Mouse (Mus musculus): ENCODE measurements around the gene Tmem131l. TPM values are rescaled to one million over a fixed set of nuclear protein-coding genes. Genes with fewer than 3 reads are reported as not detected.
"Not testable (repeated sequence)": the region's sequence is repeated elsewhere in the genome, so short reads cannot be mapped to it uniquely, and the experiment has no call there.

Gene Tmem131l
- polyA plus RNA-seq, 1 experiment from 2014 or later = 126 TPM

- no peak for DNase-seq (ENCODE audit: low spot score)
Measured at GRCm38 (mm10) chr3:83915768-83916496, 124.0 kb downstream of the Tmem131l start.

DNA sequence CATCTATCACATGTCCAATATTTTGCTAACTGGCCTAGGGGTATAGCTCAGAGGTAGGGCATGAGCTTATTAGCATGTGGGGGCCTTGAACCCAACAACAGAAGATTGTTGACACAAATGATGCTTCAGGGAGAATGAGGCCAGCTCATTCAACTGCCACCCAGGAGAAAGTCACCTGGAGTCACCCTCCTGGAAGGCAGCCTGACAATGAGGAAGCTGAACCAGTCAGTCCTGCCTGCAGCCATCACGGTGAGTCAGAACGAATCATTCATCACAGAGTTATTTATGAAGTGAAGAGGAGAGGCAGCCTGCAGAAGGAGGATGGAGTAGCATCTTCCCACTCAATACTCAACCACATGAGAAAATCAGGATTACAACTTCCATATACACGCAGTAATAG, 124.9 kb downstream of the Tmem131l start:
- DNase-seq (ENCODE audit: low spot score) = no peak

- DNase-seq (ENCODE audit: low spot score) = no peak
Measured at GRCm38 (mm10) chr3:83910707-83911106, 129.3 kb downstream of the Tmem131l start.

DNA sequence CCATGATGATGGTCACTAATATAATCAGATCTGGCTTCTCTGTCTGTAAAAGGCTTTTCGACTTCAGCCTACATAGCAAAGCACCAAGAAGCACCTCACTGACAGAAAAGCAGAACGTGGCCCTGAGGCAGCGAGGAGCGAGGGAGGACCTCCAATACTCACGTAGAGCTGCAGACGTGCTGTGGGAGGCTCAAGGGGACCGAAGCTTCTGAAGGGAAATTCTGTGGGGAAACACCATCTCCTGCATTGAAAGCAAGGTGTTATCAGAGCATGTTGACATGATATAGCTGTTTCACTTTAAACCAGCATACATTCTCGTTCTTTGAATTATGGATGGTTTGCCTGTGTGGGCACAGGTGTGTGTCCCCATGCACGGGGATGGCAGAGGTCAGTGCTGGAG, 133.8 kb downstream of the Tmem131l start:
- no peak for DNase-seq (ENCODE audit: low spot score)

GRCm38 (mm10) chr3:83905161-83905560, 134.8 kb downstream of the Tmem131l start:
- DNase-seq (ENCODE audit: low spot score) = no peak

DNA sequence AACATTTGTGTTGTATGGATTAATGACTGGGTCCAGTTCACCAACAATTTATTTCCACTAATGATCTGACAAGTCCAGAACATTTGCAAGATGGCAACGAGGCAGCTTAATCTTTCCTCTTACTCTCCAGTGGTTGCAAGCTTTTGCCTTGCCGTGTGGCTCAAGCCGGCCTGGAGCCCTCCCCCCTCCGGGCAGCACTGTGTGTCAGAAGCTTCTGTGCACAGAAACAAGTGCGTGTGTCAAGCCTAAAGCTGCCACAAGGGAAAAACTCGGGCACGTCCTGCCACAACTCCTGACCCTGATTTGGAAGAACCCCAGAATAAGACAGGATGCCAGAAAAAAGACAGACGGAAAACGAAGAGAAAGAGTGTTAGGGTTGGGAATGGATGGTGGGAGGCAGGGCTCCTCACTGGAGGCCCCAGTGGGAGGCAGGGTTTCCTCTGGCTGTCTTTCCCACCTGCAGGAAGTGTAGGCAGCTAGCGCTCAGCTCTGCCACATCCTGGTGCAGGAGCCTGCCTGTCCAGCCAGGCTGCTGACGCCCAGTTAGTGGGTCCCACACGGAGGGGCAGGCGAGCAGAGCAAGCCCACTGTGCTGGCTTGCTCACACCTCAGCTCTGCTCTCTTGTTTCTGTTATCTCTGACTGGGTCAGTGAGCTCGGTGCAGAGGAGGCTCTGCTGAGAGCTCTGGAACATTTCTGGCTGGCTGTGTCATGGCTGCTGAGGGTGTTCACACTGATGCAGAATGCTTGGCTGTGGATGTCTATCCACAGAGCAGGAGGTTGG, 135.6 kb downstream of the Tmem131l start:
- DNase-seq (ENCODE audit: low spot score) = no peak

- DNase-seq (ENCODE audit: low spot score) = no peak
Measured at GRCm38 (mm10) chr3:83902943-83903342, 137.0 kb downstream of the Tmem131l start.

DNA sequence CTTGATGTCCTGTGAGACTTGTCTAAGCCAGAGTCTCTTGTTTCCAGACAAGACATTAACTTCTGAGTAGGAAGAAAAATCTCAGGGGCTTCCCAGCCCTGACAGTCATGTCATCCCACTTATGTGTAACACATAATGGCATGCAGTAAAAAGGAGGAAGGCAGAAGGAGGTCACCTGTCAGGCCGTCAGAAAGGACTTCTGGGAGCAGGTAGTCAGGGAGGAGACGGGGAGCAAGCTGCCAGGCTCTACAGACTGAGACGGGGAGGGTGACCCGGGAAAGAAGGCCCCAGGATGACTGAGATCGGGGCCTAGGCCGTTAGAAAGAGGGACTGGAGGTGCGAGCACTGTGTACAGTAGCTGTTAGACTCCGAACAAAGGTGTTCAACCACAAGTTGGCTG, 137.5 kb downstream of the Tmem131l start:
- DNase-seq (ENCODE audit: low spot score) = no peak

GRCm38 (mm10) chr3:83900756-83901373, 139.1 kb downstream of the Tmem131l start:
- no peak for DNase-seq (ENCODE audit: low spot score)

GRCm38 (mm10) chr3:83899556-83899955, 140.4 kb downstream of the Tmem131l start:
- DNase-seq (ENCODE audit: low spot score) = peak; percentile 27

- no peak for DNase-seq (ENCODE audit: low spot score)
Measured at GRCm38 (mm10) chr3:83898246-83898645, 141.7 kb downstream of the Tmem131l start.

DNA sequence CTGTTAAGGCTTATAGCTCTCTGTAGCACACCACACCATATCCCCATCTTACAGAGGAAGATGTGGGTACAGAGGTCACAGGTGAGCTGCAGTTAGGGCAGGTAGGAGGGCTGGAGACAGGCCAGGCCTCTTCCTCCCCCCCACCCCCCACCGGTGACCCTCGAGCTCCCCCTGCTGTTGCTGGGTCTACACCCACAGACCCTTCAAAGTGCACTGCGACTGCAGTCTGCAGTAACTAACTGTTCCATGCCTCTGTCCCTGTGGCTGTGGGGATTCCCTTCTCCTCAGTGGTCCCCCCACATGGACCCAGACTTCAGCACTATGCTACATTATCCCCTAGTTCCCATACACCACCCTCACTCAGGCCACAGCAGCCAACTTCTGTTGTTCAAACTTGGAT, 144.2 kb downstream of the Tmem131l start:
- no peak for DNase-seq (ENCODE audit: low spot score)

DNA sequence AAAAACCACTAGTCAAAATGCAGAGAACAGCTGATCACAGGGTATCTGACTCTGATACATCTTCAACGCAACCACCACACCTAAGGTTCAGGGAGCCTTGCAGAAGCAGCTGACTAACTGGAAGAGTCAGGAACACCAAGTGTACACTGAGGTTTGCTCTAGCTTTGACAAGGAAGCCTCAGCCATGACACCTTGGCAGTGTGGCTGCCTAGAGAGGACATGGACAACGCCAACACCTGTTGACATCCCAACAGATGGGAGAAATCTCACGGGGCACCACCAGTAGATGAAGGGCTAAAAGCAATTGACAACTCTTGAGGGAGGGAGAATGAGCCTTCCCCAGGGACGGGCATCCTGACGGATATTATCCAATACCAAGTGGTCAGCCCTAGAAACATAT, 144.9 kb downstream of the Tmem131l start:
- DNase-seq (ENCODE audit: low spot score) = no peak

GRCm38 (mm10) chr3:83885163-83885562, 154.8 kb downstream of the Tmem131l start:
- DNase-seq (ENCODE audit: low spot score) = no peak

DNA sequence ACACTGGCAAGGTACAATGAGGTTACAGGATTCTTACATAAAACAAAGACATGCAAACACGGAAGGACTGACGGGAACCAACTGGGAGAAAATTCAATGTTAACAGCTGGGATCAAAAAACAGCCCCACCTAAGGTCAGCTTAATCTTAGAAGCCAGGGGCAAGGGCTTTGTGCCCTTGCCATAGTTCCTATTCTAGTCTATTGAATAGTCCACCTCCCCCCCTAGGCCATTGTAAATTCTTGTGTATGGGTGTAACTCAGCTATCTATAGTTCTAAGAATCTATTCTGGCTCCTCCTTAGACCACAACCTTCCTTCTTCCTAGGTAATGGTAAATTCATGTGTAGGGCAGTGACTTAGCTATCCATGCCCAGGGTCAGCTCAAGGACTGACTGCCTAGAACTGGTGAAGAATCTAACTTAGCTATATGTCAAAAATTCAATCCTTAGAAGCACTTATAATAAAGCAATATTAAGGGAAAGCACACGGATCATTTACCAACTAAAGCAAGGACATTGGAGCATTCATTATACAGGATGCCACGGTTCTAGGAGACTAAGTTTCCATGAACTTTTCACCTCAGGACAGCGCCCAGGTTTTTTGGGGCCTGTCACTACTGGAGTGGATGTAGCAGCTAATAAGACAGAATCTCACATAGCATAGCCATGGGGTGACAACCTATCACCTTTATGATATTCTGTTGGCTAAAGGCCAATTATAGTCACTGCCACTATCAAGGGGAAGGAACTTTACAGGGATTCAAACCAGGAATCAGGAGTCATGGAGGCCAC, 160.5 kb downstream of the Tmem131l start:
- not testable (repeated sequence) for DNase-seq (ENCODE audit: low spot score)

- no peak for DNase-seq (ENCODE audit: low spot score)
Measured at GRCm38 (mm10) chr3:83878801-83879200, 161.2 kb downstream of the Tmem131l start.

DNA sequence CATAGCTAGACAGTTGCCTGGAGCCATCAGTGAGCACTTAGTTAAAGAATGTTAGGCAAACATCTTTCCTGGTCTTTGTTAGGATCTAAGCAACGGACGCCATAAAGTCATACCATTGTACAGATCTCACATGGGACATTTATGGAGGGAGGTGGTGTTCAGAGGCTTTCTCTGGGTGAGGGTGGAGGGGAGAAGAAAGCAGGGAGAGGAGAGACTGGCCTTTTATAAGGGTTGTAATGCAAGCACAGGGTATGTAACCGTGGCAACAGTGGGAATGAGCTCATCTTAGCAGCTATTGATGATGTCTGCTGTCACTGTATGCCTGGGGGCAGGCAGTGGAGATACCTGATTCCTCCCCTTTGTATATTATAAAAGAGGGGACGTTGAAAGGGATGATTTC, 163.7 kb downstream of the Tmem131l start:
- no peak for DNase-seq (ENCODE audit: low spot score)

GRCm38 (mm10) chr3:83875078-83875477, 164.9 kb downstream of the Tmem131l start:
- not testable (repeated sequence) for DNase-seq (ENCODE audit: low spot score)

- DNase-seq (ENCODE audit: low spot score) = not testable (repeated sequence)
Measured at GRCm38 (mm10) chr3:83872853-83873252, 167.1 kb downstream of the Tmem131l start.

- DNase-seq (ENCODE audit: low spot score) = not testable (repeated sequence)
Measured at GRCm38 (mm10) chr3:83871962-83872361, 168.0 kb downstream of the Tmem131l start.

DNA sequence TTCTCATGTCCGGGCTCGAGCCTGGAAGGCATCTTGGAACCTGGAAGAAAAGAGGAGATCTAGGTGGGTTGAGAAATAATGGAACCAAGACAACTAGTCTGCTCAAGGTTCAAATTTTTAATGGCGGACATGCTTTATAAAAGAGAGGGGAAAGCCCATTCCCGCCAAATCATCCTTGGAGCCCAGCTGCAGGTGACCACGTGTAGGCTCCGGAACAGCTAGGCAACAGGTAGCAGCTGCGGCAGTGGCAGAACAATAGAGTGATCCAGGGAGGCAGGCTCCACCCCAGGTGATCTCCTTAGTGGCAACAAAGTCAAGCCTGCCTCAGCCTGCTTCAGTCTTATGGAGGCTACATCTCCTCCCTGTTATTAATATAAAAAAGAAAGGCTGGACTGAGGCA, 168.4 kb downstream of the Tmem131l start:
- not testable (repeated sequence) for DNase-seq (ENCODE audit: low spot score)
